Mouse (Mus musculus) lung, adult 2 months (tissue): ENCODE measurements around the gene Nudt3. TPM values are rescaled to one million over a fixed set of nuclear protein-coding genes. Genes with fewer than 3 reads are reported as not detected.

ENCODE experiments used
- DNase-seq: peaks from one replicate; pipeline ENCODE4 v3.0.0; 2022
- H3K4me1 ChIP-seq: fragments of 200-500 bp; 2 replicates; pipeline ENCODE4 v1.6.1; 2011; ENCODE audit warnings: low read length; ENCODE audit not compliant: control insufficient read depth, insufficient read depth
- H3K4me3 ChIP-seq: fragments of 200-500 bp; replicated peaks from 2 replicates; pipeline ENCODE3; 2011; ENCODE audit warnings: low read depth, mild to moderate bottlenecking, control low read depth, low read length; ENCODE audit errors: extremely low read depth
- CTCF ChIP-seq: fragments of 200-500 bp; IDR thresholded peaks from 2 replicates; pipeline ENCODE4 v1.5.1; 2011; ENCODE audit warnings: mild to moderate bottlenecking, low read length, control low read depth; ENCODE audit not compliant: insufficient read depth
- POLR2A ChIP-seq: fragments of 200-500 bp; IDR thresholded peaks from 2 replicates; pipeline ENCODE4 v1.6.1; 2011; ENCODE audit warnings: low read depth, mild to moderate bottlenecking, control low read depth, low read length, borderline replicate concordance; ENCODE audit errors: extremely low read depth
- WGBS: fragments of 180-500 bp; shearing (Covaris S2); methylation state at CpG from one replicate; pipeline ENCODE4 v1.1.7; 2018; 5-methylcytosine and 5-hydroxymethylcytosine counted together
- polyA plus RNA-seq: library from polyadenylated mRNA; depleted of rRNA; stranded (reverse); fragments of >200 nt; gene quantifications from 2 replicates; pipeline ENCODE4 v1.2.3, GENCODE M21; 2012

Nudt3 gene
- polyA plus RNA-seq, 1 experiment, result 60.4 TPM

DNA sequence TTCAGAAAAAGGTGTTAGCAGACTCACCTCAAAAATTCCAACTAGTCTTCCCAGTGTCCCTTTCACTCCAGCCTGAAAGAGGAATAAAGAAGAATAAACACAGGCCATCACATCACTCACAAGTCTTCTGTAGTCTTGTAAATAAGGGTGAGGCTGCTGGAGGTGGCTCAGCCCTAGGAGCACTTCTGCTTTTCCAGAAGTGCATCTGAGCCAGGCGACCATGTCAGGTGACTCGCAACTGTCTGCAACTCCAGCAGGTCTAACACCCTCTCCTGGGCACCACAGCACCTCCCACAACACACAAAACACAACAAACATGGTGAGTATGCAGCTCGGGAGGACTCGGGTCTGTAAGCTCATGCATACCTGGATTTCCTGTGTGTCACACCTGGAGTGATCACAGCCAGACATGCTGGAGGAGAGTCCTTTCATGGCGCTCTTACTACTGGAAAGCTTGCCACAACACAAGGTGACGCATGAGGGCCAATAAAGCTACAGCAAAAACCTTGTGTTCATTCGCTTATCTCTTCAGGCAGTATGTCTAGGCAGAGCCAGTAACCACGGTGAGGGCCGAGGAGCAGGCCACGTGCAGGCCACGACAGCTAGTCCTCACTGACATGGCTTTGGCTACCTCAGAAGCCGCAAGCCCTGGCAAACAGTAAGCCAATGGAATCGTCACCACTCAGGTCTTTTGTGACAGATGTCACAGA lies 40.0 kb downstream of the Nudt3 start:
- DNase-seq, result no peak
- no peaks in the 10 kb centered on the region; the same call in 1 of the 2 replicates for H3K4me1 ChIP-seq
- TF ChIP-seq POLR2A (no peak), CTCF (no peak)
- WGBS, result 82% methylated on average over 13 of the region's 13 CpGs
- no peak overlapping the region for H3K4me3 ChIP-seq

DNA sequence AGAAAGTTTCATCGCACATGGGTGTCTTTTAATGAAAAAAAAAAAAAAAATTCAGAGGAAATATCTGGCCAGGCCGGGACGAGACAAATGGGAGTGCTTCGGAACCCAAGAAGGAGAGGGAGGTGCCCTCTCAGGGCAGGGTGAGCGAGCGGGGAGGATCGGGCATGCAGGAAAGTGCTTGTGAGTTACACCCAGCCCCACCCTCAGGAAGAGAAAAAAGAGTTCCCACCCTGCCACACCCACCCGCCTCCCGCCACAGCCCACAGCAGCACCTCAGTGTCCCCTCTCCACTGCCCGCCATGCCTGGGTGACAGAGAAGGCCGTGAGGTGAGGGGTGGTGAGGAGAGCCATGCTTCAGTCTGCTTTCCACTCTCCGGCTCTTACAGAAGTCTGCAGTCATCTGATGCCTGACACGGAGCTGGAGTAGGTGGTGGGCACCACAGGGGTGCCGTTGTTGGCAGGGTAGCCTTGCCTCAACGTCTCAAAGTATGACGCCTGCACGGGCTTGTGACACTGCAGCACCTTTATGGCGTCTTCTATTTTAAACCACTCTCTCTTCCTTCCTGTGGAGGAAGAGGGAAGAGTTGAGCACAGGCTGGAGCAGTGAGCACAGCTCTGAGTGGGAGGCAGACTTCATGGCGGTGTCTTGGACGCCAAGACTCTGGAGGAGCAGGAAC lies 42.8 kb downstream of the Nudt3 start:
- Histone ChIP-seq H3K4me3 (no peak overlapping the region), H3K4me1 (no peaks in the 10 kb centered on the region)
- no peak for DNase-seq
- TF ChIP-seq POLR2A, result no peak
- no peak for TF ChIP-seq CTCF
- WGBS, result 70% methylated on average over 20 of the region's 20 CpGs

DNA sequence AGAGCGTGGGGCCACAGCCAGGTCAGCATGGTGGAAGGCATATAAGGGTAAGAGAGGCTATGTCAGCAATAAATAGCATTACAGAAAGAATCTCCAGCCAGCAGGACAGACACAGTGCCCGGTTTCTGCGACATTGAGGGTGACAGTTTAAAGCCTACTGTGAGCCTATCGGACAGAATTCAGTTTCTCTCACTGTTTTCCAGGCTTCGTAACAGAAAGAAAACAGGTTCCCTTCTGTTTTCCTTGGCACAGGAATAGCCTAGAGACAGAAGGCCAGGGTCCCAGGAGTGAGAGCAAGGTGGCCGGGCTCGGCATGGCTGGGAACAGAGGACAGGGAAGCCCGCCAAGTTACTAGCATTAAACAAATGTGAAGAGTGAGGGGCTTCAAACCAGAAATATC lies 43.5 kb downstream of the Nudt3 start:
- WGBS, result 94% methylated on average over 8 of the region's 8 CpGs
- DNase-seq, result no peak
- Histone ChIP-seq H3K4me1 (0 out of 2 replicates have a peak, but pooled peaks cover 2% of the 10 kb centered on the region), H3K4me3 (no peak overlapping the region)
- TF ChIP-seq CTCF, result no peak
- no peak for TF ChIP-seq POLR2A

DNA sequence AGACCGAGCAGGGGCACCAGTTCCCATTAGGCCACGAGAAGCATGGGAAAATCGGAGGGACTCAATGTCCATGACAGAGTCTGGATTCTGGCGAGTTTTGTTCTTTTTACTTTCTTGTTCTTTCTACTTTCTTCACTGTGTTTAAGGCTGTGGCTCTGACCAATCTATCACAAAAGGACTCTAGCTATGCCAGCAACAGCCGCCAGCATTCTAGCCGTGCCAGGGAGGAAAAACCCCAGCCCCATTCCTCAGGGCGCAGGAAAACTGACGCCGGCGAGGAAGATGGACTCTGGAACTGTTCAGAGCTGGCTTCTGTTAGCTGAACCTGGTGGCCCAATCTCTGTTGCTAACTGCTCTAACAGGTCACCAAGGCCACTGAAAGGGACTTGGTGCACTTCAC lies 44.8 kb downstream of the Nudt3 start:
- Histone ChIP-seq H3K4me3 (no peak overlapping the region), H3K4me1 (0 out of 2 replicates have a peak, but pooled peaks cover 2% of the 10 kb centered on the region)
- no peak for DNase-seq
- 90% methylated on average over 10 of the region's 10 CpGs for WGBS
- TF ChIP-seq POLR2A, result no peak

DNA sequence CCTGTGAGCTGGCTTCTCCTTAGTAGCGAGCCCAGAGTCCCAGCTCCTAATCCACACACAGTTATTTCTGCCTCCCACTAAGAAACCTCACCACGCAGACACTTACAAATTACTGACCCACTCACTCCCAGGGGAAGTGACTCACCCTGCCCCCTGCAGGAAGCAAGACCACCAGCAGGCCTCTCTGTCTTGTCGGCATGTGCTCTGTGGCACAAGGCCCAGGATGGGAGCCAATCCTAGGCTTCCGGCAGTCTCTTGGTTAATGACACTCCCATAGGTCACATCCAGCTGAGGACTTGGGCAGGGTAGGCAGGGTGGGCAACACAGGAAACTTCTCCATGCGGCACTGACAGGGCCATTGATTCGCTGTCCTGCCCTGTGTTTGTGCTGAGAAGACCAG lies 45.8 kb downstream of the Nudt3 start:
- DNase-seq, result no peak
- 57% methylated on average over 6 of the region's 6 CpGs for WGBS

DNA sequence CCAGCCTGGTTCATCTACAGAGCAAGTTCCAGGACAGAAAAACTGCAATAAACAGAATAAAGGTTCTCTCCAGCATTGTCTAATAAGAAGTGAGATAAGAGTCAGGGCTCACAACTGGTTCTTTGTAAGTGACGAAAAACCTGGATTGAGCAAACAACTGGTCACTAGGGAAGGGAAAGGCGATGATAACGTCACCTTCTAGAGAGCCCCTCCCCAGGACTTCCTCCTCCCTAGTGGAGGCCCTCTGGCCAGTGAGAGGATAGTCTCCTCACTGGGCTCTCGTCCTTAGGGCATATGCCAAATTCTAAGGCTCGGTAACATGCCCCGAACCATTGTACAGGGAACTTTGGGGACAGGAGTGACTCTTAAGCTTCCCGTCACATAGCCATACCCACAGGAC lies 47.2 kb downstream of the Nudt3 start:
- Histone ChIP-seq H3K4me1 (0 out of 2 replicates have a peak, but pooled peaks cover 2% of the 10 kb centered on the region), H3K4me3 (no peak overlapping the region)
- 69% methylated on average over 7 of the region's 7 CpGs for WGBS
- TF ChIP-seq POLR2A (no peak), CTCF (no peak)
- no peak for DNase-seq

More for the DNA sequence above, 45.8 kb downstream of the Nudt3 start:
- no peak overlapping the region for H3K4me3 ChIP-seq
- 0 out of 2 replicates have a peak, but pooled peaks cover 2% of the 10 kb centered on the region for H3K4me1 ChIP-seq
- TF ChIP-seq POLR2A, result no peak
- 0 out of 2 replicates have a peak, but pooled peaks have one; percentile 6 for TF ChIP-seq CTCF

DNA sequence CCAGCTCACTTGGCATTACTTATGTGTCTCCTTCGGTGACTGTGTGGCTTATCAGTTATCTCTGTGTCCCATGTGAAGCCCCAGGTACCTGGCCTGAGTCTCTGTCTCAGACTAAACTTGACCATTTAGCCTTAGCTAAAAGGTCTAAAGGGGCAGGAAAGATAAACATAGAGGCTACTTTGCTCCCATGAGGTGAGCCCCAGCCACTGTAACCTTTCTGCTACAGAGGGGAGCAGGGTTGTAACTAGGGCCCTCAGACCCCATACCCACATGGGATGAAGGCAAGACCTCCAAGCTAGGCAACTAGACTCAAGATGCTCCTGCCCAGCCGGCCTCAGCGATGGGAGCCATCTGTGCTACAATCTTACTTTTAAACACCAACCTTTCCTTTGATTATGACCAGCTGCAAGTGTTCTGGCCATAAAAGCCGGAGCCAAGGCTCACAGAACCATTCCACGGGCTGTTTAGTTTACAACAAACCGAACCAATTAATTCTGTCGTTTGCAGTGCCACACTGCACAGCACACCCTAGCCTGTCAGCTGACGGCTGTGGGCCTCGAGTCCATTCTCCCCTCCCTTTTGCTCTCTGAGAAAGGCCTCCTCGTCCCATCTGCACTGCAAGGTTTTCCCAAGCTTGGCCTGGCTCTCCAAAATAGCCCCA lies 48.0 kb downstream of the Nudt3 start:
- DNase-seq, result no peak
- 60% methylated on average over 10 of the region's 10 CpGs for WGBS
- Histone ChIP-seq H3K4me3 (no peak overlapping the region), H3K4me1 (0 out of 2 replicates have a peak, but pooled peaks cover 2% of the 10 kb centered on the region)
- no peak for TF ChIP-seq CTCF
- no peak for TF ChIP-seq POLR2A

DNA sequence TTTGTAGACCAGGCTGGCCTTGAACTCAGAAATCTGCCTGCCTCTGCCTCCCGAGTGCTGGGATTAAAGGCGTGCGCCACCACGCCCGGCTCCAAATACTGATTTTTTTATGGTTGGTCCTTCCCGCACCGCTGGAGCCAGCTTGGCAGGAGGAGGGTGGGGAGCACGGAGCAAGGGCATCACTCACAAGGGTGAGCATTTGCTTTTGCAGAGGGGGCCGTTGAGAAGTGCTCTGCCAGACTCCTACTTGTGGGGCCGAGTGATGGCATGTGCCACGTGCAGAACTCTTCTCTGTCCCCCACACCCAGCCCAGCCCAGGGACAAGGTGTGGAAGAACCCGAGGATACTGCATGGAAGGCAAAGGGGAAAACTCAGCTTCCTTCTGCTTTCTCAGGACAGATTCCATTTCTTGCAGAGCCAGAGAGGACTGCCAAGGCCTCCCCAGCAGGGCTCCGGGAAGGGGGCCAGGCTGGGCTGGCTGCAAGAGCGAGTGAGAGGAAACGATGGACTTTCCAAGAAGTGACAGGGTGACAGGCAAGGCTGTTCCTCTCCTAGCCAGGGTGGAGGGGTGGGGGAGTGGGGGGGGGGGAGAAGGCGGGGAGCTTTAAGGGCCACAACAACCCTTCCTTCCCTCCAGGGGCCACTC lies 48.7 kb downstream of the Nudt3 start:
- Histone ChIP-seq H3K4me1 (0 out of 2 replicates have a peak, but pooled peaks cover 2% of the 10 kb centered on the region), H3K4me3 (no peak overlapping the region)
- TF ChIP-seq POLR2A, result no peak
- TF ChIP-seq CTCF, result no peak
- DNase-seq, result no peak
- WGBS, result 73% methylated on average over 16 of the region's 16 CpGs

DNA sequence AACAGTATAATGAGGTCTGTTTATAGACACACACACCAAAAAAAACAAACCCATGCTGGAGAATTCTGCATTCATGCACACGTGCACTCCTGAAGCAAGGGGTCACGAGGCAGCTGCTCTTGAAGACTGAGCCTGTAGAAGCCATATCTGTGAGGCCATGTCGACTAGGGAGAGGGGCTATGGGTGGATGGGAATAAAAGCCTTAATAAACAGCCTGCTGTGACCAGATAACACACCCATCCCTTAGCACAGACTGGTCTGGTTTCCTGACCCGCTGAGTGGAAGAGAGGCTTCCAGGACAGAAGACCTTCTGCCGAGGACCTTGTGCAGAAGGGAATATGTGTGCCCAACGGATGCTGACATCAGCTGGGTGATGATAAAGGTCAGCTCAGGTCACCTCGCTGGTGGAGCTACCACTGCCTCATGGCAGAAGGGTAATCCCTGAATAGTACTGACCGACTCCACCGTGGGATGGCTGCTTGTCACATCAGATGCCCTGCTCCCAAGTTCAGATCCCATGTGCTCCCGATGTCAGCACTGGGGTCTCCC lies 49.4 kb downstream of the Nudt3 start:
- DNase-seq, result no peak
- no peak overlapping the region for H3K4me3 ChIP-seq
- 0 out of 2 replicates have a peak, but pooled peaks cover 2% of the 10 kb centered on the region for H3K4me1 ChIP-seq
- TF ChIP-seq POLR2A, result no peak
- no peak for TF ChIP-seq CTCF
- whole genome bisulfite sequencing, result 80% methylated on average over 10 of the region's 10 CpGs
